Mouse (Mus musculus) spleen, adult 2 months (tissue): ENCODE results near the gene Prpf40b.

Experiments
- CTCF ChIP-seq: fragments of 200-500 bp; IDR thresholded peaks from 2 replicates; pipeline ENCODE4 v1.5.1; 2011; ENCODE audit warnings: mild to moderate bottlenecking, inconsistent platforms; ENCODE audit not compliant: insufficient read depth, insufficient read length, insufficient replicate concordance; ENCODE audit errors: extremely low read depth
- POLR2A ChIP-seq: fragments of 200-500 bp; IDR thresholded peaks from 2 replicates; pipeline ENCODE4 v1.6.1; 2011; ENCODE audit warnings: low read depth, low read length, inconsistent platforms

- no peak for TF ChIP-seq POLR2A
- TF ChIP-seq CTCF: 0 out of 2 replicates have a peak, but pooled peaks have one; percentile 24
Measured at GRCm38 (mm10) chr15:99294813-99295374, at the start of gene Prpf40b.
